Mouse (Mus musculus): ENCODE data around the gene Vps13d. TPM values are rescaled to one million over a fixed set of nuclear protein-coding genes. Genes with fewer than 3 reads are reported as not detected.

Gene Vps13d
- total and polyA plus RNA-seq, 3 experiments: 9.4 to 9.8 (median 9.7) TPM

- DNase-seq (ENCODE audit: extremely low read depth): peak; percentile 65
Measured at GRCm38 (mm10) chr4:145111641-145112040, 83.2 kb downstream of the Vps13d start.

GRCm38 (mm10) chr4:145110736-145111135, 84.1 kb downstream of the Vps13d start:
- H3K4me3 ChIP-seq (replicated peaks in 1 of 3; ENCODE audit: low read depth in 2 of 3, low read length in 2 of 3, poor library complexity in 1 of 3): no peak overlapping the region
- peaks cover 9 to 18% of the 10 kb centered on the region in 2 experiments for H3K4me1 ChIP-seq (ENCODE audit: control insufficient read depth in 1 of 2, insufficient read depth in 2 of 2)
- H3K36me3 ChIP-seq (replicated peaks in 1 of 2; ENCODE audit: control insufficient read depth in 1 of 2, insufficient read depth in 1 of 2, low read length in 1 of 2): peaks cover 46 to 78% of the 10 kb centered on the region in 2 experiments
- no peaks in the 10 kb centered on the region for H3K9me3 ChIP-seq (replicated peaks; ENCODE audit: low read length)
- no peak overlapping the region for H3K27ac ChIP-seq (ENCODE audit: insufficient read depth, low read depth)
- dilution Hi-C loops (cut with MboI; ENCODE audit: extremely low pct_ligation_motif_present, extremely low pct_unique_long_range_greater_than_20kb, low sequenced_read_pairs) (no loop called here), in situ Hi-C loops (cut with MboI; ENCODE audit: low pct_ligation_motif_present, low pct_unique_long_range_greater_than_20kb, low sequenced_read_pairs) (no loop called here)
- no peaks in the 10 kb centered on the region for H3K79me2 ChIP-seq (replicated peaks; ENCODE audit: control insufficient read depth, extremely low read depth, insufficient read depth, poor library complexity, severe bottlenecking)
- no peak overlapping the region for H3K9ac ChIP-seq (ENCODE audit: insufficient read depth, low read depth)
- H3K4me2 ChIP-seq (ENCODE audit: insufficient read depth, low read depth, poor library complexity, severe bottlenecking): no peak overlapping the region
- H3K27me3 ChIP-seq (replicated peaks): no peaks in the 10 kb centered on the region
- no peak for DNase-seq (ENCODE audit: extremely low read depth)
- no peak for TF ChIP-seq CHD2 (IDR thresholded peaks at IDR 0.05; ENCODE audit: low read length)
- no peak for TF ChIP-seq JUND (conservative IDR thresholded peaks at IDR 0.05; ENCODE audit: low read depth, low read length)
- TF ChIP-seq MAFK (IDR thresholded peaks at IDR 0.05; ENCODE audit: insufficient replicate concordance, low read length): no peak
- TF ChIP-seq TBP (conservative IDR thresholded peaks at IDR 0.05; ENCODE audit: low read depth, low read length): no peak
- no peak for TF ChIP-seq MAX (IDR thresholded peaks at IDR 0.05; ENCODE audit: low read length)
- no peak for TF ChIP-seq MAZ (IDR thresholded peaks at IDR 0.05; ENCODE audit: low read depth, low read length)
- no peak for TF ChIP-seq POLR2AphosphoS2 (IDR thresholded peaks at IDR 0.05; ENCODE audit: low read depth, low read length)
- TF ChIP-seq RAD21 (IDR thresholded peaks at IDR 0.05; ENCODE audit: low read depth, low read length): no peak
- TF ChIP-seq SIN3A (IDR thresholded peaks at IDR 0.05; ENCODE audit: low read length): no peak
- no peak for TF ChIP-seq ZKSCAN1 (IDR thresholded peaks at IDR 0.05; ENCODE audit: borderline replicate concordance, low read depth, low read length)
- TF ChIP-seq ELF1 (IDR thresholded peaks at IDR 0.05; ENCODE audit: low read depth, low read length): no peak

More at GRCm38 (mm10) chr4:145111641-145112040, 83.2 kb downstream of the Vps13d start:
- H3K4me2 ChIP-seq (ENCODE audit: insufficient read depth, low read depth, poor library complexity, severe bottlenecking): peak overlapping the region; percentile 10; the same call in 1 of the 2 replicates
- H3K79me2 ChIP-seq (replicated peaks; ENCODE audit: control insufficient read depth, extremely low read depth, insufficient read depth, poor library complexity, severe bottlenecking): no peaks in the 10 kb centered on the region
- H3K9me3 ChIP-seq (replicated peaks; ENCODE audit: low read length): no peaks in the 10 kb centered on the region
- TF ChIP-seq MAZ (IDR thresholded peaks at IDR 0.05; ENCODE audit: low read depth, low read length): no peak
- TF ChIP-seq BHLHE40 (IDR thresholded peaks at IDR 0.05; ENCODE audit: low read depth, low read length): no peak; the same call in 1 of the 2 replicates
- no peak for TF ChIP-seq KAT2A (IDR thresholded peaks at IDR 0.05; ENCODE audit: insufficient replicate concordance, low read length)
- no peak for TF ChIP-seq JUND (conservative IDR thresholded peaks at IDR 0.05; ENCODE audit: low read depth, low read length)
- no peak for TF ChIP-seq CHD2 (IDR thresholded peaks at IDR 0.05; ENCODE audit: low read length)
- TF ChIP-seq NELFE (IDR thresholded peaks at IDR 0.05; ENCODE audit: low read depth, low read length): no peak
- TF ChIP-seq MAFK (IDR thresholded peaks at IDR 0.05; ENCODE audit: insufficient replicate concordance, low read length): no peak
- TF ChIP-seq ZKSCAN1 (IDR thresholded peaks at IDR 0.05; ENCODE audit: borderline replicate concordance, low read depth, low read length): no peak
- no peak for TF ChIP-seq ZNF384 (IDR thresholded peaks at IDR 0.05; ENCODE audit: low read depth, low read length)
- TF ChIP-seq TBP (conservative IDR thresholded peaks at IDR 0.05; ENCODE audit: low read depth, low read length): no peak
- no peak for TF ChIP-seq SMC3 (IDR thresholded peaks at IDR 0.05; ENCODE audit: low read depth, low read length)
- TF ChIP-seq MYC (IDR thresholded peaks at IDR 0.05; ENCODE audit: low read depth, low read length): no peak
- TF ChIP-seq HCFC1 (IDR thresholded peaks at IDR 0.05; ENCODE audit: low read depth, low read length): no peak
- TF ChIP-seq USF2 (conservative IDR thresholded peaks at IDR 0.05; ENCODE audit: low read depth, low read length): no peak
- TF ChIP-seq RCOR1 (conservative IDR thresholded peaks at IDR 0.05; ENCODE audit: low read depth, low read length): 0 out of 2 replicates have a peak, but pooled peaks have one; percentile 23
- TF ChIP-seq PAX5 (IDR thresholded peaks at IDR 0.05; ENCODE audit: low read length): no peak
- TF ChIP-seq ZC3H11A (IDR thresholded peaks at IDR 0.05; ENCODE audit: low read depth, low read length): no peak
- TF ChIP-seq ELF1 (IDR thresholded peaks at IDR 0.05; ENCODE audit: low read depth, low read length): no peak
- TF ChIP-seq MXI1 (IDR thresholded peaks at IDR 0.05; ENCODE audit: low read depth, low read length): no peak
- TF ChIP-seq ETS1 (conservative IDR thresholded peaks at IDR 0.05; ENCODE audit: low read depth, low read length): peak; percentile 47; the same call in 1 of the 2 replicates
- no peak for TF ChIP-seq NRF1 (IDR thresholded peaks at IDR 0.05; ENCODE audit: low read depth, low read length)
- no peak for TF ChIP-seq JUN (IDR thresholded peaks at IDR 0.05; ENCODE audit: insufficient read depth, low read depth, low read length)
- no peak for TF ChIP-seq CTCF (conservative IDR thresholded peaks at IDR 0.05 in 1 of 2, IDR thresholded peaks at IDR 0.05 in 1 of 2; ENCODE audit: low read depth in 2 of 2, low read length in 2 of 2)
- peak; percentile 84 for TF ChIP-seq EP300 (IDR thresholded peaks at IDR 0.05; ENCODE audit: low read length)
- TF ChIP-seq IRF4 (IDR thresholded peaks at IDR 0.05; ENCODE audit: low read depth, low read length): peak; percentile 91
- TF ChIP-seq ZMIZ1 (IDR thresholded peaks at IDR 0.05; ENCODE audit: low read depth, low read length): no peak
- no peak for TF ChIP-seq USF1 (IDR thresholded peaks at IDR 0.05; ENCODE audit: low read depth, low read length)
- TF ChIP-seq POLR2AphosphoS2 (IDR thresholded peaks at IDR 0.05; ENCODE audit: low read depth, low read length): no peak
- no peak for TF ChIP-seq MAX (IDR thresholded peaks at IDR 0.05; ENCODE audit: low read length)
- no peak for TF ChIP-seq CHD1 (IDR thresholded peaks at IDR 0.05; ENCODE audit: low read depth, low read length)
- TF ChIP-seq MEF2A (IDR thresholded peaks at IDR 0.05; ENCODE audit: borderline replicate concordance, low read depth, low read length): peak; percentile 54; the same call in 1 of the 2 replicates
- TF ChIP-seq UBTF (IDR thresholded peaks at IDR 0.05; ENCODE audit: low read depth, low read length): no peak
- TF ChIP-seq GABPA (IDR thresholded peaks at IDR 0.05; ENCODE audit: insufficient replicate concordance, low read depth, low read length): no peak
- no peak for TF ChIP-seq RAD21 (IDR thresholded peaks at IDR 0.05; ENCODE audit: low read depth, low read length)
- 0 out of 2 replicates have a peak, but pooled peaks have one; percentile 57 for TF ChIP-seq TCF12 (IDR thresholded peaks at IDR 0.05; ENCODE audit: low read depth, low read length)
- no peak for TF ChIP-seq SIN3A (IDR thresholded peaks at IDR 0.05; ENCODE audit: low read length)
- TF ChIP-seq POLR2A (IDR thresholded peaks at IDR 0.05; ENCODE audit: low read depth, low read length): no peak
- TF ChIP-seq E2F4 (IDR thresholded peaks at IDR 0.05; ENCODE audit: insufficient replicate concordance, low read depth, low read length): no peak
- no peak overlapping the region for H3K4me3 ChIP-seq (replicated peaks in 1 of 3; ENCODE audit: low read depth in 2 of 3, low read length in 2 of 3, poor library complexity in 1 of 3)
- peaks cover 41 to 77% of the 10 kb centered on the region in 2 experiments for H3K36me3 ChIP-seq (replicated peaks in 1 of 2; ENCODE audit: control insufficient read depth in 1 of 2, insufficient read depth in 1 of 2, low read length in 1 of 2)
- peak overlapping the region; percentile 40; the same call in 1 of the 2 replicates for H3K27ac ChIP-seq (ENCODE audit: insufficient read depth, low read depth)
- H3K27me3 ChIP-seq (replicated peaks): no peaks in the 10 kb centered on the region
- dilution Hi-C loops (cut with MboI; ENCODE audit: extremely low pct_ligation_motif_present, extremely low pct_unique_long_range_greater_than_20kb, low sequenced_read_pairs) (no loop called here), in situ Hi-C loops (cut with MboI; ENCODE audit: low pct_ligation_motif_present, low pct_unique_long_range_greater_than_20kb, low sequenced_read_pairs) (no loop called here)
- H3K9ac ChIP-seq (ENCODE audit: insufficient read depth, low read depth): no peak overlapping the region
- H3K4me1 ChIP-seq (ENCODE audit: control insufficient read depth in 1 of 2, insufficient read depth in 2 of 2): peaks cover 9 to 18% of the 10 kb centered on the region in 2 experiments

Data from CH12.LX (cell line).